Mouse (Mus musculus): ENCODE measurements at regions not wholly inside any gene's neighbourhood (a gene's known extent, or its start where the extent isn't known, plus 50 kb on each side); places are given as distances from the start of the nearest gene placed in this dataset.

GRCm38 (mm10) chr13:107094487-107094886 lies 72.6 kb upstream of the Kif2a start:
- no peak for DNase-seq (ENCODE audit: low spot score in 2 of 2)

GRCm38 (mm10) chr13:107093683-107094082 lies 71.8 kb upstream of the Kif2a start:
- no peak for DNase-seq (ENCODE audit: low spot score in 2 of 2)

GRCm38 (mm10) chr13:107088198-107088597 lies 66.3 kb upstream of the Kif2a start:
- no peak for DNase-seq (ENCODE audit: low spot score in 2 of 2)

- no peak for DNase-seq (ENCODE audit: low spot score in 2 of 2)
Measured at GRCm38 (mm10) chr13:107087355-107087754, 65.4 kb upstream of the Kif2a start.

- DNase-seq (ENCODE audit: low spot score in 2 of 2), result no peak
Measured at GRCm38 (mm10) chr13:107078085-107078484, 56.2 kb upstream of the Kif2a start.

GRCm38 (mm10) chr13:107074917-107075316 lies 53.0 kb upstream of the Kif2a start:
- no peak for DNase-seq (ENCODE audit: low spot score in 2 of 2)

- DNase-seq (ENCODE audit: low spot score in 2 of 2), result peak; percentile 24 to 29
Measured at GRCm38 (mm10) chr13:107073039-107073620, 51.2 kb upstream of the Kif2a start.

- peak in 1 of 2 experiments; percentile 12 for DNase-seq (ENCODE audit: low spot score in 2 of 2)
Measured at GRCm38 (mm10) chr13:107072345-107073038, 50.6 kb upstream of the Kif2a start.

Small RNA genes in the stretch of these regions (microRNA-seq; reads per million reads assigned to microRNA genes)
- gene Gm22118, result 0 reads per million in 2 experiments
